Mouse (Mus musculus): ENCODE measurements at regions not wholly inside any gene's neighbourhood (a gene's known extent, or its start where the extent isn't known, plus 50 kb on each side); places are given as distances from the start of the nearest gene placed in this dataset.

- no peak overlapping the region for H3K4me3 ChIP-seq
- no peak overlapping the region for H3K27ac ChIP-seq
- no peak for ATAC-seq
- no peaks in the 10 kb centered on the region for H3K36me3 ChIP-seq (ENCODE audit: poor library complexity, severe bottlenecking)
- H3K4me2 ChIP-seq, result no peak overlapping the region
- H3K4me1 ChIP-seq, result no peaks in the 10 kb centered on the region
- H3K9me3 ChIP-seq (replicated peaks), result no peaks in the 10 kb centered on the region
- H3K9ac ChIP-seq, result no peak overlapping the region
- whole genome bisulfite sequencing, result 87% methylated on average over 2 of the region's 2 CpGs
- H3K27me3 ChIP-seq, result no peaks in the 10 kb centered on the region
These were observed 210.2 kb upstream of the 1810046K07Rik start for GRCm38 (mm10) chr9:51538894-51539293.

- no peak overlapping the region for H3K4me3 ChIP-seq
- H3K4me2 ChIP-seq, result no peak overlapping the region
- no peaks in the 10 kb centered on the region for H3K4me1 ChIP-seq
- H3K36me3 ChIP-seq (ENCODE audit: poor library complexity, severe bottlenecking), result no peaks in the 10 kb centered on the region
- WGBS, result 91% methylated on average over 3 of the region's 3 CpGs
- no peak for ATAC-seq
- H3K9me3 ChIP-seq (replicated peaks), result no peaks in the 10 kb centered on the region
- no peaks in the 10 kb centered on the region for H3K27me3 ChIP-seq
- H3K27ac ChIP-seq, result no peak overlapping the region
- no peak overlapping the region for H3K9ac ChIP-seq
These were observed 213.2 kb upstream of the 1810046K07Rik start for GRCm38 (mm10) chr9:51541940-51542339.

GRCm38 (mm10) chr9:51572040-51572439, 193.1 kb upstream of the Arhgap20 start:
- WGBS, result 86% methylated on average over 5 of the region's 5 CpGs

GRCm38 (mm10) chr9:51581601-51582000, 183.5 kb upstream of the Arhgap20 start:
- no peaks in the 10 kb centered on the region for H3K36me3 ChIP-seq (ENCODE audit: poor library complexity, severe bottlenecking)
- WGBS, result 86% methylated on average over 3 of the region's 3 CpGs
- no peaks in the 10 kb centered on the region for H3K27me3 ChIP-seq
- no peak overlapping the region for H3K27ac ChIP-seq
- no peak overlapping the region for H3K4me3 ChIP-seq
- no peaks in the 10 kb centered on the region for H3K9me3 ChIP-seq (replicated peaks)
- no peak overlapping the region for H3K9ac ChIP-seq
- no peaks in the 10 kb centered on the region for H3K4me1 ChIP-seq
- no peak for ATAC-seq
- H3K4me2 ChIP-seq, result no peak overlapping the region

More at GRCm38 (mm10) chr9:51572040-51572439, 193.1 kb upstream of the Arhgap20 start:
- no peak overlapping the region for H3K4me3 ChIP-seq
- no peaks in the 10 kb centered on the region for H3K36me3 ChIP-seq (ENCODE audit: poor library complexity, severe bottlenecking)
- no peaks in the 10 kb centered on the region for H3K27me3 ChIP-seq
- no peaks in the 10 kb centered on the region for H3K4me1 ChIP-seq
- no peak overlapping the region for H3K27ac ChIP-seq
- no peak overlapping the region for H3K9ac ChIP-seq
- no peaks in the 10 kb centered on the region for H3K9me3 ChIP-seq (replicated peaks)
- H3K4me2 ChIP-seq, result no peak overlapping the region
- ATAC-seq, result no peak

- H3K36me3 ChIP-seq (ENCODE audit: poor library complexity, severe bottlenecking), result no peaks in the 10 kb centered on the region
- no peaks in the 10 kb centered on the region for H3K9me3 ChIP-seq (replicated peaks)
- H3K27ac ChIP-seq, result no peak overlapping the region
- no peak overlapping the region for H3K4me3 ChIP-seq
- H3K27me3 ChIP-seq, result no peaks in the 10 kb centered on the region
- 82% methylated on average over 3 of the region's 3 CpGs for WGBS
- no peaks in the 10 kb centered on the region for H3K4me1 ChIP-seq
- no peak overlapping the region for H3K4me2 ChIP-seq
- no peak for ATAC-seq
- no peak overlapping the region for H3K9ac ChIP-seq
These were observed 171.4 kb upstream of the Arhgap20 start for GRCm38 (mm10) chr9:51593707-51594106.

- no peak overlapping the region for H3K9ac ChIP-seq
- H3K27ac ChIP-seq, result no peak overlapping the region
- H3K36me3 ChIP-seq (ENCODE audit: poor library complexity, severe bottlenecking), result no peaks in the 10 kb centered on the region
- no peaks in the 10 kb centered on the region for H3K27me3 ChIP-seq
- ATAC-seq, result no peak
- H3K4me2 ChIP-seq, result no peak overlapping the region
- 66% methylated on average over 2 of the region's 2 CpGs for WGBS
- no peaks in the 10 kb centered on the region for H3K4me1 ChIP-seq
- H3K4me3 ChIP-seq, result no peak overlapping the region
- H3K9me3 ChIP-seq (replicated peaks), result no peaks in the 10 kb centered on the region
These were observed 166.4 kb upstream of the Arhgap20 start for GRCm38 (mm10) chr9:51598706-51599105.

- Histone ChIP-seq H3K27ac (no peak overlapping the region), H3K4me1 (no peaks in the 10 kb centered on the region), H3K4me3 (no peak overlapping the region), H3K4me2 (no peak overlapping the region), H3K9ac (no peak overlapping the region), H3K9me3 (replicated peaks) (no peaks in the 10 kb centered on the region), H3K36me3 (ENCODE audit: poor library complexity, severe bottlenecking) (no peaks in the 10 kb centered on the region), H3K27me3 (no peaks in the 10 kb centered on the region)
- no peak for ATAC-seq
- 68% methylated on average over 1 of the region's 1 CpGs for WGBS
These were observed 157.0 kb upstream of the Arhgap20 start for GRCm38 (mm10) chr9:51608158-51608557.

GRCm38 (mm10) chr9:51608697-51609456, 156.3 kb upstream of the Arhgap20 start:
- Histone ChIP-seq H3K4me2 (no peak overlapping the region), H3K9me3 (replicated peaks) (no peaks in the 10 kb centered on the region), H3K4me3 (no peak overlapping the region), H3K4me1 (no peaks in the 10 kb centered on the region), H3K27ac (no peak overlapping the region), H3K36me3 (ENCODE audit: poor library complexity, severe bottlenecking) (no peaks in the 10 kb centered on the region), H3K27me3 (no peaks in the 10 kb centered on the region), H3K9ac (no peak overlapping the region)
- 89% methylated on average over 6 of the region's 6 CpGs for WGBS
- no peak for ATAC-seq

GRCm38 (mm10) chr9:51626156-51626555, 139.0 kb upstream of the Arhgap20 start:
- H3K9me3 ChIP-seq (replicated peaks), result no peaks in the 10 kb centered on the region
- no peaks in the 10 kb centered on the region for H3K4me1 ChIP-seq
- no peak overlapping the region for H3K4me2 ChIP-seq
- H3K27me3 ChIP-seq, result no peaks in the 10 kb centered on the region
- H3K36me3 ChIP-seq (ENCODE audit: poor library complexity, severe bottlenecking), result no peaks in the 10 kb centered on the region
- WGBS, result 91% methylated on average over 4 of the region's 4 CpGs
- H3K9ac ChIP-seq, result no peak overlapping the region
- no peak for ATAC-seq
- H3K27ac ChIP-seq, result no peak overlapping the region
- no peak overlapping the region for H3K4me3 ChIP-seq

GRCm38 (mm10) chr9:51636097-51636496, 129.0 kb upstream of the Arhgap20 start:
- H3K4me2 ChIP-seq, result no peak overlapping the region
- H3K4me3 ChIP-seq, result no peak overlapping the region
- no peak for ATAC-seq
- 85% methylated on average over 2 of the region's 2 CpGs for WGBS
- no peak overlapping the region for H3K27ac ChIP-seq
- H3K9me3 ChIP-seq (replicated peaks), result no peaks in the 10 kb centered on the region
- no peaks in the 10 kb centered on the region for H3K27me3 ChIP-seq
- no peak overlapping the region for H3K9ac ChIP-seq
- H3K4me1 ChIP-seq, result no peaks in the 10 kb centered on the region
- H3K36me3 ChIP-seq (ENCODE audit: poor library complexity, severe bottlenecking), result no peaks in the 10 kb centered on the region

- WGBS, result 91% methylated on average over 1 of the region's 1 CpGs
- Histone ChIP-seq H3K9me3 (replicated peaks) (no peaks in the 10 kb centered on the region), H3K27ac (no peak overlapping the region), H3K4me3 (no peak overlapping the region), H3K9ac (no peak overlapping the region), H3K4me2 (no peak overlapping the region), H3K27me3 (no peaks in the 10 kb centered on the region), H3K4me1 (no peaks in the 10 kb centered on the region), H3K36me3 (ENCODE audit: poor library complexity, severe bottlenecking) (no peaks in the 10 kb centered on the region)
- ATAC-seq, result peak; percentile 33; the same call in 1 of the 2 replicates
These were observed 128.5 kb upstream of the Arhgap20 start for GRCm38 (mm10) chr9:51636559-51637127.

- H3K36me3 ChIP-seq (ENCODE audit: poor library complexity, severe bottlenecking), result no peaks in the 10 kb centered on the region
- H3K9ac ChIP-seq, result no peak overlapping the region
- no peak overlapping the region for H3K27ac ChIP-seq
- H3K27me3 ChIP-seq, result no peaks in the 10 kb centered on the region
- no peak overlapping the region for H3K4me2 ChIP-seq
- 45% methylated on average over 6 of the region's 6 CpGs for WGBS
- no peaks in the 10 kb centered on the region for H3K4me1 ChIP-seq
- no peak overlapping the region for H3K4me3 ChIP-seq
- H3K9me3 ChIP-seq (replicated peaks), result no peaks in the 10 kb centered on the region
- ATAC-seq, result no peak
These were observed 127.8 kb upstream of the Arhgap20 start for GRCm38 (mm10) chr9:51637131-51637920.
